Mouse (Mus musculus): Measurements from ENCODE around the gene Insl3. TPM values are rescaled to one million over a fixed set of nuclear protein-coding genes. Genes with fewer than 3 reads are reported as not detected.

Insl3 gene
- 7.9 TPM for polyA plus RNA-seq (2015; fragmentation: Illumina TruSeq; extraction: RNeasy Lipid Tissue Mini Kit (QIAGEN cat#74804); ENCODE audit: insufficient read depth, low replicate concordance)

GRCm38 (mm10) chr8:71689028-71689427 is at the start of gene Insl3:
Insl3 (plus strand) TSS chr8:71689214.

GRCm38 (mm10) chr8:71671549-71671965 is 17.5 kb upstream of the Insl3 start, which contains the start of gene Unc13a:
Unc13a (minus strand) TSS chr8:71671757.

GRCm38 (mm10) chr8:71676020-71676741 is 12.8 kb upstream of the Insl3 start, which contains the start of gene Jak3:
Jak3 (plus strand) TSS chr8:71676296.

GRCm38 (mm10) chr8:71701414-71702086 is 12.5 kb downstream of the Insl3 start, which contains the start of gene B3gnt3:
B3gnt3 (minus strand) TSS chr8:71701789.

GRCm38 (mm10) chr8:71725122-71725924 is 36.3 kb downstream of the Insl3 start, which contains the start of gene Fcho1:
Fcho1 (minus strand) TSS chr8:71725716.

Other genes with a start within 250 kb of the Insl3 start
- gene Abhd8, start 225.6 kb upstream of the Insl3 start, polyA plus RNA-seq (2015; fragmentation: Illumina TruSeq; extraction: RNeasy Lipid Tissue Mini Kit (QIAGEN cat#74804); ENCODE audit: insufficient read depth, low replicate concordance): 5.3 TPM
- 16.5 TPM for gene Mrpl34, start 224.3 kb upstream of the Insl3 start, polyA plus RNA-seq (2015; fragmentation: Illumina TruSeq; extraction: RNeasy Lipid Tissue Mini Kit (QIAGEN cat#74804); ENCODE audit: insufficient read depth, low replicate concordance)
- gene Dda1, start 220.0 kb upstream of the Insl3 start, polyA plus RNA-seq (2015; fragmentation: Illumina TruSeq; extraction: RNeasy Lipid Tissue Mini Kit (QIAGEN cat#74804); ENCODE audit: insufficient read depth, low replicate concordance): 19.1 TPM
- 5.8 TPM for gene Ano8, start 203.3 kb upstream of the Insl3 start, polyA plus RNA-seq (2015; fragmentation: Illumina TruSeq; extraction: RNeasy Lipid Tissue Mini Kit (QIAGEN cat#74804); ENCODE audit: insufficient read depth, low replicate concordance)
- 8.0 TPM for gene Gtpbp3, start 201.1 kb upstream of the Insl3 start, polyA plus RNA-seq (2015; fragmentation: Illumina TruSeq; extraction: RNeasy Lipid Tissue Mini Kit (QIAGEN cat#74804); ENCODE audit: insufficient read depth, low replicate concordance)
- gene Plvap, start 177.5 kb upstream of the Insl3 start, polyA plus RNA-seq (2015; fragmentation: Illumina TruSeq; extraction: RNeasy Lipid Tissue Mini Kit (QIAGEN cat#74804); ENCODE audit: insufficient read depth, low replicate concordance): 52.6 TPM
- 0.12 TPM for gene Ccdc194, start 163.5 kb upstream of the Insl3 start, polyA plus RNA-seq (2015; fragmentation: Illumina TruSeq; extraction: RNeasy Lipid Tissue Mini Kit (QIAGEN cat#74804); ENCODE audit: insufficient read depth, low replicate concordance)
- 78.7 TPM for gene Bst2, start 151.8 kb upstream of the Insl3 start, polyA plus RNA-seq (2015; fragmentation: Illumina TruSeq; extraction: RNeasy Lipid Tissue Mini Kit (QIAGEN cat#74804); ENCODE audit: insufficient read depth, low replicate concordance)
- gene Mvb12a, start 146.3 kb upstream of the Insl3 start, polyA plus RNA-seq (2015; fragmentation: Illumina TruSeq; extraction: RNeasy Lipid Tissue Mini Kit (QIAGEN cat#74804); ENCODE audit: insufficient read depth, low replicate concordance): 14.4 TPM
- gene Tmem221, start 130.3 kb upstream of the Insl3 start, polyA plus RNA-seq (2015; fragmentation: Illumina TruSeq; extraction: RNeasy Lipid Tissue Mini Kit (QIAGEN cat#74804); ENCODE audit: insufficient read depth, low replicate concordance): 4.2 TPM
- gene Nxnl1, start 122.6 kb upstream of the Insl3 start, polyA plus RNA-seq (2015; fragmentation: Illumina TruSeq; extraction: RNeasy Lipid Tissue Mini Kit (QIAGEN cat#74804); ENCODE audit: insufficient read depth, low replicate concordance): not detected
- gene Slc27a1, start 120.3 kb upstream of the Insl3 start, polyA plus RNA-seq (2015; fragmentation: Illumina TruSeq; extraction: RNeasy Lipid Tissue Mini Kit (QIAGEN cat#74804); ENCODE audit: insufficient read depth, low replicate concordance): 8.1 TPM
- gene Pgls, start 97.0 kb upstream of the Insl3 start, polyA plus RNA-seq (2015; fragmentation: Illumina TruSeq; extraction: RNeasy Lipid Tissue Mini Kit (QIAGEN cat#74804); ENCODE audit: insufficient read depth, low replicate concordance): 13.8 TPM
- gene Fam129c, start 91.6 kb upstream of the Insl3 start, polyA plus RNA-seq (2015; fragmentation: Illumina TruSeq; extraction: RNeasy Lipid Tissue Mini Kit (QIAGEN cat#74804); ENCODE audit: insufficient read depth, low replicate concordance): 96.5 TPM
- 124 TPM for gene Colgalt1, start 78.2 kb upstream of the Insl3 start, polyA plus RNA-seq (2015; fragmentation: Illumina TruSeq; extraction: RNeasy Lipid Tissue Mini Kit (QIAGEN cat#74804); ENCODE audit: insufficient read depth, low replicate concordance)
- 0.22 TPM for gene Unc13a, start 17.5 kb upstream of the Insl3 start, polyA plus RNA-seq (2015; fragmentation: Illumina TruSeq; extraction: RNeasy Lipid Tissue Mini Kit (QIAGEN cat#74804); ENCODE audit: insufficient read depth, low replicate concordance)
- 13.5 TPM for gene Jak3, start 12.9 kb upstream of the Insl3 start, polyA plus RNA-seq (2015; fragmentation: Illumina TruSeq; extraction: RNeasy Lipid Tissue Mini Kit (QIAGEN cat#74804); ENCODE audit: insufficient read depth, low replicate concordance)
- gene B3gnt3, start 12.6 kb downstream of the Insl3 start, polyA plus RNA-seq (2015; fragmentation: Illumina TruSeq; extraction: RNeasy Lipid Tissue Mini Kit (QIAGEN cat#74804); ENCODE audit: insufficient read depth, low replicate concordance): 4.4 TPM
- gene Fcho1, start 36.5 kb downstream of the Insl3 start, polyA plus RNA-seq (2015; fragmentation: Illumina TruSeq; extraction: RNeasy Lipid Tissue Mini Kit (QIAGEN cat#74804); ENCODE audit: insufficient read depth, low replicate concordance): 65.2 TPM
- 18.8 TPM for gene Zfp709, start 192.8 kb downstream of the Insl3 start, polyA plus RNA-seq (2015; fragmentation: Illumina TruSeq; extraction: RNeasy Lipid Tissue Mini Kit (QIAGEN cat#74804); ENCODE audit: insufficient read depth, low replicate concordance)
- 13.7 TPM for gene Zfp882, start 219.4 kb downstream of the Insl3 start, polyA plus RNA-seq (2015; fragmentation: Illumina TruSeq; extraction: RNeasy Lipid Tissue Mini Kit (QIAGEN cat#74804); ENCODE audit: insufficient read depth, low replicate concordance)
- 46.6 TPM for gene Zfp617, start 219.4 kb downstream of the Insl3 start, polyA plus RNA-seq (2015; fragmentation: Illumina TruSeq; extraction: RNeasy Lipid Tissue Mini Kit (QIAGEN cat#74804); ENCODE audit: insufficient read depth, low replicate concordance)